Mouse (Mus musculus): ENCODE data around the gene Mast4.

DNA sequence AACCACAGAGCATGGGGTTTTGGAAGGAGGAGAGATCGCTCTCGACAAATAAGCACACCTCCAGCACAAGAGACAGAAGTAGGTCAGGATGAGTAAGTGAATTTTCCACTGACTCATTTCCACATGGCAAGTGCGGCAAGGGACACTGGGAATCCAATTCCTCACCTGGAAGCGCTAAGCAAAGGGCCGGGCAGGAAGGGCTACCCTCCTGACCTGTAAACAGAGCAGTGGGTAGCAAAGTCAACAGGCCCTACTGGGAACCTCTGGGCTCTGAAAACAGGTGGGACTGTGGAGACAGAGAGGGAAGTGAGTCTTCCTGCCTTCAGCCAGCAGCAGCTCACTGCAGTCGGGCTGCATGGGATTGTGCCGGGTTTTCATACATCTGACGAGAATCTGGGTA lies 457.1 kb downstream of the Mast4 start:
- no peak for TF ChIP-seq E2F4 (IDR thresholded peaks at IDR 0.05; ENCODE audit: borderline replicate concordance, low read depth, low read length)
- no peak for TF ChIP-seq CTCF (IDR thresholded peaks at IDR 0.05 in 2 of 3, conservative IDR thresholded peaks at IDR 0.05 in 1 of 3; ENCODE audit: control insufficient read depth in 1 of 3, insufficient read depth in 1 of 3, low read depth in 2 of 3, low read length in 3 of 3, poor library complexity in 1 of 3, severe bottlenecking in 1 of 3)
- TF ChIP-seq POLR2A (IDR thresholded peaks at IDR 0.05; ENCODE audit: control insufficient read depth in 1 of 2, insufficient read depth in 1 of 2, low read depth in 1 of 2, low read length in 2 of 2, poor library complexity in 1 of 2): no peak
- no peak for TF ChIP-seq TAL1 (IDR thresholded peaks at IDR 0.05; ENCODE audit: low read length)
- no peak for TF ChIP-seq MYC (IDR thresholded peaks at IDR 0.05; ENCODE audit: low read depth, low read length)
- no peak for TF ChIP-seq RAD21 (IDR thresholded peaks at IDR 0.05; ENCODE audit: low read depth, low read length)

Measured in MEL (cell line).